Mouse (Mus musculus) A20 (cell line): ENCODE data around the gene Svs1.

ENCODE experiments used
- DNase-seq: peaks from one replicate; pipeline ENCODE4 v3.0.0-alpha.2; 2011; ENCODE audit warnings: low read depth, low spot score

Svs1 gene

GRCm38 (mm10) chr6:49009665-49010064 lies 23.0 kb downstream of the Svs1 start:
- peak; percentile 18 for DNase-seq

DNA sequence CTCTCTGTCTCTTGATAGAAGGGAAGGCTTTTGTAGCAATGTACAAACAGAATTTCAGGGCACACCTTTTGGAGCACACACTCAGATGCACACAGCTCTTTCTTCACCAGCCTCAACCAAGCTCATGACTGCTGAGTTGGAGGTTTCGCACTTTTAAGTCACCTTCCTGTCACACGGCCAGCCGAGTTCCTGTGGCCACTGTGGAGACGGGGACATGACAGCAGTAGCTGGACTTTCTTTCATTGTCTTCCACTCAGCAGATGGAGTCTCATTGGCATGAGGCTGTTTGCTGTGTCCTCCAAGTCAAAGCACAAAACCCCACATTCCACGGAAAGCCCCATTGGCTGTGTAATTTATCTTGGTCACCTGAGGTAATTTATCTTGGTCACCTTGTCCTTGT lies 24.5 kb downstream of the Svs1 start:
- DNase-seq: no peak

DNA sequence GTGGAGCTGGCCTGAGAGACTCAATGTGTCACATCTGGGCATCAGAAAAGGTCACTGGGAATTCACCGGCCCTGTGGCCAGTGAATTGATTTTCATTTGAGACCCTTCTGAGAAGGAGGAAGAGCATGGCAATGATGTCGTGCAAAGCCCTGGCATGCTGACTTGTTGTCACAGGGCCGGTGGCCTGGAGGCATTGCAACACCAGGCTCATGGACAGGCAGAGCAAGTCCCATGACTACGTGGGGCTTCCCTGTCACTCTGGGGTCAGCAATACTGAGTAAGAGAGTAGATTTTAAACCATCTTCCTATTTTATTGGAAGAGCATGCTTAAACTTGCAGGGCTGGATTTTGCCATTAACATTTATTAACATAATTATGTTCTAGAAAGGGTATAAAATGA lies 26.4 kb downstream of the Svs1 start:
- no peak for DNase-seq

- DNase-seq: no peak
Measured at GRCm38 (mm10) chr6:49013458-49013857, 26.8 kb downstream of the Svs1 start.

- peak; percentile 8 for DNase-seq
Measured at GRCm38 (mm10) chr6:49017150-49017549, 30.5 kb downstream of the Svs1 start.

DNA sequence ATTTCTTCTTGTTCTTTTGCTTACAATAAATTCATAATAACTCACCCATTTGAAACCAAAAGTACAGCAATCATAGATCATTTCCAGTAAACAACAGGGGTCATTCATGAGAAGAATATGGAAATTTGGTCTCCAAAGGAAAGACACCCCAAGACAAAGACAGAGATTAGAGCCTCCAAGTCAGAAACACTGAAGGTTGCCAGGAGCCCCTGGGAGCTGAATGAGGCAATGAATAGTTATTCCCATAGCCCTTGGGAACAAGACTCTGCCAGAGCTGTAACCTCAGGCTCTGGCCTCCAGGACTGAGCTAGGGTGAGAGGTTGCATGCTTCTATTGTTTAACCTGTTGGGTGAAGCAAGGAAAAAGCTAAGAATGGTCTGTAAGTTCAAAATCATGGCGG lies 32.7 kb downstream of the Svs1 start:
- no peak for DNase-seq

- no peak for DNase-seq
Measured at GRCm38 (mm10) chr6:49021141-49022012, 34.7 kb downstream of the Svs1 start.

DNA sequence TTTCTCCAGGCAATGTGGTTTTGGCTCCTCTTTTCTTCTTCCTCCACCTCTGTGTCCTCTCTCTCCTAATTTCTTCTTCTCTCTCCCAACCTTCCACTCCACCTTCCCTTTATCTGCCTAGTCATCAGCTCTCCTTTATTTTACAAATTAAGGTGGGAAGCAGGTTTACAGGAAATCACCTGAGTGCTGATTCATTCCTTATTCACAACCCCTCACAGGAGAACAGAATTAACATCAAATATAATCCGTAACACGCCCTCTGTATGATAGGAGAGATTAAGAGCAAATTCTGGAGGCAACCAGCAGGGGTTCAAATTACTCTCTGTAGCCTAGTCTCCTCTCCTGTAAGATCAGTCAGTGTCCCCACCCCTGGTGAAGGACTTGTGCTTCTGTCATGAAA lies 35.7 kb downstream of the Svs1 start:
- no peak for DNase-seq

DNA sequence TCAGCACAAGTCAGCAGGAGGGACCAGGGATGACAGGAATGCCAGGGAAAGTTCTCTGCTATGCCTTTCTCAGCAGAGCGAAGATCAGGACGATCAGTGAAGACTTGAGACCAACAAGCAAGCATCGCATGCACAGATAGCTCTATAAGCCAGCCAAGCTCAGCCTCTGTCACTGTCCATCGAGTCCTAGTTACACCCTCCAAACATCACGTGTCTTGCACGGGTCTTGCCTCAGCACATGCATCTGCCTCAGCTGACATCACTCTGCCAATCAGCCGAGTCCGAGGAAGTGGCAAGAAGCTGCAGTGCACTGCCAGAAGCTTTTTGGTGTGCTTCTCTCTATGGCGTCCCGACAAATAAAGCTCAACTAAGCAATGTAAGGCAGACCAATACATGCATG lies 36.7 kb downstream of the Svs1 start:
- peak; percentile 13 for DNase-seq

GRCm38 (mm10) chr6:49025290-49025689 lies 38.6 kb downstream of the Svs1 start:
- no peak for DNase-seq

DNA sequence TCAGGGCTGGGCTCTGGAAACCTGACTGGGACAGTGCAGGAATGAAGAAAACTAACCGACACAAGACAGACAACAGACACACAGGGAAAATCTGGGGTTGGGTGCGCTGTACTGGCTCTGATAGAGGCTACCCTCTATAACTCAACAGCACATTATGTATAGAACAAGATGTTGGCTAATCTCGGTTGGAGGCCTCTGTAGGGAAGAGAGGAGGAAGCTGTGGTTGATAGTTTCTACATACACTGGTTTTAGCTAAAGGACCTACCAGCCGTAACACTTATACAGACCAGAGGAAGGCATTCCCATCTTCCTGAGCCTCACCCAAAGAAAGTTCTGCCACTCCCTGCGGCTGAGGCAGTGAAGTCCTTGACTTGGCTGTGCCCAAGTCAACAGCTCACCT lies 39.8 kb downstream of the Svs1 start:
- DNase-seq: no peak

GRCm38 (mm10) chr6:49028019-49028418 lies 41.4 kb downstream of the Svs1 start:
- DNase-seq: no peak

DNA sequence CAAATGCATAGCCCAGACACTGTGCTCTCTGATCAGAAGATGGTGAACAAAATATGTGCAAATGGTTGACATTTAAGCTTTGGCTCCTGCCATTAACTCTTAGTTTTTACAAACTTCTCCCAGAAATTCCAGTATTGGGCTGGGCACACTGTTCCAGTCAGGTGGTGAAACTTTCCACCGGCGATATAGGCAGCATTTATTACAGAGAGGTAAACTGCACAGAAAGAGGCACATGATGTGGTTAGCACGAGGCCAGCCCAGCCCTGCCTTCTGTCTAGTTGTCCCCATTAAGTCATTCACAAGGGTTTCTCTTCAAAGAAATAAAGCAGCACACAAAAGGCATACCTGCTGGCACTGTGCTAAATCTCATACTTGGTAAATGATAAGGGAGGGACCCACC lies 42.0 kb downstream of the Svs1 start:
- DNase-seq: no peak

GRCm38 (mm10) chr6:49031230-49031629 lies 44.6 kb downstream of the Svs1 start:
- DNase-seq: peak; percentile 19

DNA sequence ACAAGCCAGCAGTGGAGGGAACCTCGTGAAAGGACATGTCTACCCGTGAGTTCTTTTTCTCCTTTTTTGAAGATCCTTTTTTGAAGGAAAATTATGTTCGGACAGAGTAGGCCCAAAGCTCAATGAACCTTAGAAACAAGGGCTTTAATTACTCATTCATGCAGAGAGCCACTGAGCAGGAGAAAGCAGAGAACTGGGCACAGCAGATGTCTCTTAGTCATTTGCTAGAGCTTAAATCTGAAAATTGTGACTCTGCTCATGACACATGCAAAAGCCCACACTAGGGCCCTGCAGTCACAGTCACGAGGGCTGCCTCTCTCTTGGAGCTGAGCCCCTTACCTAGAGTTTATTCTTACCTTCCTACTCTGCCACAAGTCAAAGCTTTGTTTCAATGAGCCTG lies 46.1 kb downstream of the Svs1 start:
- no peak for DNase-seq

- DNase-seq: no peak
Measured at GRCm38 (mm10) chr6:49036275-49037267, 49.9 kb downstream of the Svs1 start, which contains the start of gene Gpnmb. Gpnmb (plus strand) TSS chr6:49036546.

GRCm38 (mm10) chr6:49037268-49037662 lies 50.6 kb downstream of the Svs1 start:
- DNase-seq: no peak

- peak; percentile 73 for DNase-seq
Measured at GRCm38 (mm10) chr6:49039470-49040180, 53.0 kb downstream of the Svs1 start.
